Mouse (Mus musculus) lung, adult 2 months (tissue): ENCODE measurements around the gene Canx.

Experiments
- CTCF ChIP-seq: fragments of 200-500 bp; IDR thresholded peaks from 2 replicates; pipeline ENCODE4 v1.5.1; 2011; ENCODE audit warnings: mild to moderate bottlenecking, low read length, control low read depth; ENCODE audit not compliant: insufficient read depth
- POLR2A ChIP-seq: fragments of 200-500 bp; IDR thresholded peaks from 2 replicates; pipeline ENCODE4 v1.6.1; 2011; ENCODE audit warnings: low read depth, mild to moderate bottlenecking, control low read depth, low read length, borderline replicate concordance; ENCODE audit errors: extremely low read depth

DNA sequence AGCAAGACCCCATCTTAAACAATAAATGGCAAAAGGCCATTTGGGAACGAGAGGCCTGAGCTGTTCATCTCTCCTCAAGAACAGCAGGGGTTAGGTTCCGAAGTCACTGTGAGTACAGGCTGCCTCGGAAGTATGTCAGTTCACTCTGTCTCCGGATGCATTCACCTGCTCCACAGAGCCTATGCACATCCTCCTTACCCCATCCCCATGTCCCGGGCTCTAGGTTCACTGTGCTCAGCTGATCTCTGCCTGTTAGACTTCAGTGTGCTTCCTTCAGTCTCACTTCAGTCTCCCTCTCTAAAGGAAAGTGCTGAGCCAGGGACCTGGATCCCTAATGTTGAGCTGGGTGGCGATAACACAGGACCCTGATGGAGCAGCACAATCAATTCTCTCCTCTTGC lies 47.8 kb downstream of the Canx start:
- no peak for TF ChIP-seq CTCF
- no peak for TF ChIP-seq POLR2A
